Mouse (Mus musculus) heart, embryonic 13.5 days (tissue): ENCODE data around the gene Gpr152. TPM values are rescaled to one million over a fixed set of nuclear protein-coding genes. Genes with fewer than 3 reads are reported as not detected.
A peak's percentile ranks its signal among the peaks of the same experiment; 100 is the strongest.

Experiments
- ATAC-seq: fragments of 200-750 bp; cut with Nextera tagmentation; 2 replicates; pipeline ENCODE4 v1.8.0; 2017; ENCODE audit warnings: moderate TSS enrichment; ENCODE audit not compliant: insufficient number of reproducible peaks, low FRiP score, low TSS enrichment; ENCODE audit errors: extremely low read depth
- H3K27ac ChIP-seq: fragments of 300-500 bp; sonication (generic); replicated peaks from 2 replicates; pipeline ENCODE4 v1.5.1; 2015; ENCODE audit warnings: moderate library complexity, mild to moderate bottlenecking, inconsistent platforms
- H3K27me3 ChIP-seq: fragments of 300-500 bp; sonication (generic); replicated peaks from 2 replicates; pipeline ENCODE4 v1.6.1; 2015; ENCODE audit warnings: mild to moderate bottlenecking, inconsistent platforms
- H3K36me3 ChIP-seq: fragments of 300-500 bp; sonication (generic); 2 replicates; pipeline ENCODE4 v1.6.1; 2015; ENCODE audit warnings: mild to moderate bottlenecking, inconsistent platforms
- H3K4me1 ChIP-seq: fragments of 300-500 bp; sonication (generic); 2 replicates; pipeline ENCODE4 v1.6.1; 2015; ENCODE audit warnings: inconsistent platforms
- H3K4me2 ChIP-seq: fragments of 300-500 bp; sonication (generic); 2 replicates; pipeline ENCODE4 v1.6.1; 2015; ENCODE audit warnings: inconsistent platforms, mild to moderate bottlenecking, moderate library complexity
- H3K4me3 ChIP-seq: fragments of 300-500 bp; sonication (generic); 2 replicates; pipeline ENCODE4 v1.5.1; 2015; ENCODE audit warnings: moderate library complexity, mild to moderate bottlenecking, inconsistent platforms
- H3K9ac ChIP-seq: fragments of 300-500 bp; sonication (generic); 2 replicates; pipeline ENCODE4 v1.6.1; 2015; ENCODE audit warnings: inconsistent platforms, mild to moderate bottlenecking, moderate library complexity
- H3K9me3 ChIP-seq: fragments of 300-500 bp; sonication (generic); 2 replicates; pipeline ENCODE4 v1.6.1; 2016; ENCODE audit warnings: inconsistent platforms
- WGBS: fragments of 180-500 bp; shearing (Covaris S2); methylation state at CpG from one replicate; pipeline ENCODE4 v1.1.7; 2015; ENCODE audit warnings: mixed read lengths; 5-methylcytosine and 5-hydroxymethylcytosine counted together
- polyA plus RNA-seq: library from polyadenylated mRNA; unstranded; fragments of >200 nt; fragmentation: Nextera tagmentation; extraction: Ambion mirVana; gene quantifications from 2 replicates; pipeline ENCODE4 v1.2.1, GENCODE M21; 2015

Gene Gpr152
- polyA plus RNA-seq, 1 experiment from 2014 or later: not detected

DNA sequence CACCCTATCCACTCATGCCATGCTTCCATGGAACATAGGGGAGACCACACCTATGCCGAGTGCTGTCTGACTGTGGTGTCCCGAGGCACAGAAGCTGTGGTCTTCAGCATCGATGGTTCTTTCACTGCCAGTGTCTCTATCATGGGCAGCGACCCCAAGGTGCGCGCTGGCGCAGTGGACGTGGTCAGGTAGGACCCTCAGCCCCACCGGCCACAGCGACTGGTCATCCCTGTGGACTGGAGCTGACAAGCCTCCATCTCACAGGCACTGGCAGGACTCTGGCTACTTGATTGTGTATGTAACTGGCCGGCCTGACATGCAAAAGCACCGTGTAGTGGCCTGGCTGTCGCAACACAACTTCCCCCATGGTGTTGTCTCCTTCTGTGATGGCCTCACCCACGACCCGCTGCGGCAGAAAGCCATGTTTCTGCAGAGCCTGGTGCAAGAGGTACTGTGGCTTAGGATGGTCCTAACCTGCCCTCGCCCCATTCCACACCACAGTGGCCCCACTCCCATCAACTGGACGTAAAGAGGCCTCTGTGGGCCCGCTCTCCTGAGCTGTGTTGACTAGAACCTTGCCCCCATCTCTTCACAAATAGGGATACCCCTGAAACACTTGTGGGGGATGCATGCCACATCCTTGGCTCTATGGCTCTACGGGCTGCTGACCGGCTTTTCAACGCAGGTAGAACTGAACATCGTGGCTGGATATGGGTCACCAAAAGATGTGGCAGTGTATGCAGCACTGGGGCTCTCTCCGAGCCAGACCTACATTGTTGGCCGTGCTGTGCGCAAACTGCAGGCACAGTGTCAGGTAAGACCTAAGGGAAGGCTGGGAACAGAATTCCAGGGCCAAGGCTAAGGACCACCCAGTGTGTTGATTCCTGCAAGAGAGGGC is 27.3 kb upstream of the Gpr152 start:
- Histone ChIP-seq H3K36me3 (peaks cover 74% of the 10 kb centered on the region), H3K4me1 (peaks cover 18% of the 10 kb centered on the region), H3K4me3 (no peak overlapping the region), H3K27ac (no peak overlapping the region), H3K27me3 (no peaks in the 10 kb centered on the region), H3K9me3 (no peaks in the 10 kb centered on the region), H3K4me2 (no peak overlapping the region), H3K9ac (no peak overlapping the region)
- WGBS: 88% methylated on average over 26 of the region's 26 CpGs
- ATAC-seq: no peak

- 56% methylated on average over 13 of the region's 13 CpGs for WGBS
- H3K36me3 ChIP-seq: peaks cover 78% of the 10 kb centered on the region
- H3K9ac ChIP-seq: 0 out of 2 replicates have a peak overlapping the region, but pooled peaks have one; percentile 14
- peak overlapping the region; percentile 55 for H3K27ac ChIP-seq
- H3K9me3 ChIP-seq: no peaks in the 10 kb centered on the region
- no peak overlapping the region for H3K4me3 ChIP-seq
- no peaks in the 10 kb centered on the region for H3K27me3 ChIP-seq
- peaks cover 18% of the 10 kb centered on the region for H3K4me1 ChIP-seq
- ATAC-seq: no peak
- no peak overlapping the region for H3K4me2 ChIP-seq
Observed at GRCm38 (mm10) chr19:4113186-4113805, 26.3 kb upstream of the Gpr152 start.

- H3K4me2 ChIP-seq: no peak overlapping the region
- H3K9me3 ChIP-seq: no peaks in the 10 kb centered on the region
- ATAC-seq: 0 out of 2 replicates have a peak, but pooled peaks have one; percentile 51
- H3K9ac ChIP-seq: 0 out of 2 replicates have a peak overlapping the region, but pooled peaks have one; percentile 3
- H3K36me3 ChIP-seq: peaks cover 82% of the 10 kb centered on the region
- H3K27ac ChIP-seq: peak overlapping the region; percentile 55; the same call in 1 of the 2 replicates
- whole genome bisulfite sequencing: 47% methylated on average over 5 of the region's 5 CpGs
- no peak overlapping the region for H3K4me3 ChIP-seq
- no peaks in the 10 kb centered on the region for H3K27me3 ChIP-seq
- H3K4me1 ChIP-seq: peaks cover 18% of the 10 kb centered on the region
Observed at GRCm38 (mm10) chr19:4113806-4114230, 25.8 kb upstream of the Gpr152 start.

DNA sequence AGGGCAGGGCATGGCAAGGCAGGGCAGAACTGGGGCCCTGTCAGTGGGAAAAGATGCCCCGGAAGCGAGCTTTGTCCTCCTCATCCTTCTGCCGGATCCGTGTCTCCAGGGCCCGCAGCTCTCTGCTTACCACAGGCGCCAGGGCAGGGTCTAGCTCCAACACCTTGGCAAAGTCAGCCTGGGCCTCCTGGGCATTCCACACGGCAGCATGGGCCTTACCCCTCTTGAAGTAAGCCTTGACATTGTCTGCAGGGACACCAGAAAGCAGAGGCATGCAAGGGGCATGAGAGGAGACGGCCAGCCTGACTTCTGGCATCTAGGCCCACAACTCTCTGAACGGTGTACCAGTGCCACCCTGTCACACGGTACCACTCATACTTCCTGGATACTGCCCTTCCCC is 25.0 kb upstream of the Gpr152 start:
- no peak for ATAC-seq

DNA sequence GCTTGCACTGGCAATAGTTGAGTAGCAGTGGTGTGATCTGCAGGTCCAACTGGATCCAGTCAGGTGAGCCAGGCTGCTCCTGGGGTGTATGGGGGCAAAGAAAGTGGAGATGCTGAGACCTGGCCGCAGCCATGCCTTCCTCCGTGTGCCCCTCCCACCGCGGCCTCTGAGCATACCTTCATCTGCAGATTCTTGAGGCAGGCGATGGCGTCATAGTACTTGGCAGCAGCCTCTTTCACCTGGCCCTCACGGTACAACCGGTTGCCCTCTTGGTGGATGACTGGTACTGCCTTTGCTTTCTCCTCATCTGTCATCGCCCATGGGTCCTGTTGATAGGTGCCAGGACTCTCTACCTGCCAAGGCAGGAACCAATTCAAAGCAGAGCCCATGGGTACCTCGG is 24.4 kb upstream of the Gpr152 start:
- no peak overlapping the region for H3K4me3 ChIP-seq
- no peak overlapping the region for H3K4me2 ChIP-seq
- H3K27ac ChIP-seq: no peak overlapping the region
- H3K9ac ChIP-seq: no peak overlapping the region
- H3K9me3 ChIP-seq: no peaks in the 10 kb centered on the region
- WGBS: 86% methylated on average over 10 of the region's 10 CpGs
- H3K36me3 ChIP-seq: peaks cover 81% of the 10 kb centered on the region
- H3K4me1 ChIP-seq: peaks cover 18% of the 10 kb centered on the region
- ATAC-seq: no peak
- no peaks in the 10 kb centered on the region for H3K27me3 ChIP-seq

More for the DNA sequence above, 25.0 kb upstream of the Gpr152 start:
- no peak overlapping the region for H3K4me2 ChIP-seq
- no peak overlapping the region for H3K9ac ChIP-seq
- H3K36me3 ChIP-seq: peaks cover 81% of the 10 kb centered on the region
- peaks cover 18% of the 10 kb centered on the region for H3K4me1 ChIP-seq
- no peak overlapping the region for H3K27ac ChIP-seq
- 86% methylated on average over 10 of the region's 10 CpGs for WGBS
- no peak overlapping the region for H3K4me3 ChIP-seq
- no peaks in the 10 kb centered on the region for H3K27me3 ChIP-seq
- H3K9me3 ChIP-seq: no peaks in the 10 kb centered on the region

GRCm38 (mm10) chr19:4115816-4116215 is 23.8 kb upstream of the Gpr152 start:
- WGBS: 76% methylated on average over 11 of the region's 11 CpGs
- ATAC-seq: no peak
- peaks cover 25% of the 10 kb centered on the region for H3K4me1 ChIP-seq
- no peak overlapping the region for H3K4me2 ChIP-seq
- no peaks in the 10 kb centered on the region for H3K9me3 ChIP-seq
- H3K36me3 ChIP-seq: peaks cover 80% of the 10 kb centered on the region
- H3K9ac ChIP-seq: no peak overlapping the region
- H3K4me3 ChIP-seq: no peak overlapping the region
- no peak overlapping the region for H3K27ac ChIP-seq
- no peaks in the 10 kb centered on the region for H3K27me3 ChIP-seq

GRCm38 (mm10) chr19:4117006-4117405 is 22.6 kb upstream of the Gpr152 start:
- no peak for ATAC-seq
- Histone ChIP-seq H3K36me3 (peaks cover 68% of the 10 kb centered on the region), H3K4me2 (no peak overlapping the region), H3K9me3 (no peaks in the 10 kb centered on the region), H3K4me1 (peaks cover 31% of the 10 kb centered on the region), H3K9ac (no peak overlapping the region), H3K4me3 (no peak overlapping the region), H3K27me3 (no peaks in the 10 kb centered on the region), H3K27ac (no peak overlapping the region)
- 95% methylated on average over 7 of the region's 7 CpGs for WGBS

GRCm38 (mm10) chr19:4118350-4118749 is 21.2 kb upstream of the Gpr152 start:
- 88% methylated on average over 2 of the region's 2 CpGs for WGBS

GRCm38 (mm10) chr19:4119716-4120487 is 19.7 kb upstream of the Gpr152 start:
- H3K27me3 ChIP-seq: no peaks in the 10 kb centered on the region
- peak overlapping the region; percentile 70 for H3K4me2 ChIP-seq
- no peaks in the 10 kb centered on the region for H3K9me3 ChIP-seq
- peaks cover 40% of the 10 kb centered on the region for H3K36me3 ChIP-seq
- 80% methylated on average over 6 of the region's 6 CpGs for WGBS
- H3K27ac ChIP-seq: no peak overlapping the region
- no peak for ATAC-seq
- 0 out of 2 replicates have a peak overlapping the region, but pooled peaks have one; percentile 61 for H3K4me3 ChIP-seq
- no peak overlapping the region for H3K9ac ChIP-seq
- peaks cover 14% of the 10 kb centered on the region for H3K4me1 ChIP-seq

More at GRCm38 (mm10) chr19:4118350-4118749, 21.2 kb upstream of the Gpr152 start:
- Histone ChIP-seq H3K4me2 (no peak overlapping the region), H3K4me3 (no peak overlapping the region), H3K9ac (no peak overlapping the region), H3K4me1 (peaks cover 25% of the 10 kb centered on the region), H3K27ac (no peak overlapping the region), H3K9me3 (no peaks in the 10 kb centered on the region), H3K27me3 (no peaks in the 10 kb centered on the region), H3K36me3 (peaks cover 55% of the 10 kb centered on the region)
- ATAC-seq: no peak

DNA sequence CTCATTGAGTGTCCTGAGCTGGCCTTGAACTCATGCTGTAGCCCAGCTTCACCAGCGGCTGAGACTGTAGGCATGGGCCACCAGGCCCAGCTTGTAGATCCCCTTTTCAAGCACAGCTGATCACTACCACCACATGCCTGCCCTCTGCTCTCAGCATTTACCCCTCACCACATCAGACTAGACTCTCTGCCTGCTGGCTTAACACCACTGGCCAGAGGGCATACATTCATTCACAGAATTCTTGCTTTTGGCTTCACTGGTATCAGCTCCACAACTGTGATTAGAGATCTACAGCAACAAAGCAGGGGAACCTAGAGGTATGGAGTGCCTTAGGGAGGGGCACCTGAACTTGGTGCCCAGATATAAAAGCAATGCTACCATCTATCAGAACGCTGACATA is 19.1 kb upstream of the Gpr152 start:
- Histone ChIP-seq H3K9ac (no peak overlapping the region), H3K4me2 (peak overlapping the region; percentile 70), H3K4me3 (peak overlapping the region; percentile 61), H3K27ac (no peak overlapping the region), H3K4me1 (peaks cover 18% of the 10 kb centered on the region), H3K9me3 (no peaks in the 10 kb centered on the region), H3K27me3 (no peaks in the 10 kb centered on the region), H3K36me3 (peaks cover 34% of the 10 kb centered on the region)
- 88% methylated on average over 2 of the region's 2 CpGs for WGBS
- ATAC-seq: no peak
